ENCODE assay signal across 42 mouse cellular contexts in the genomic region with DNA sequence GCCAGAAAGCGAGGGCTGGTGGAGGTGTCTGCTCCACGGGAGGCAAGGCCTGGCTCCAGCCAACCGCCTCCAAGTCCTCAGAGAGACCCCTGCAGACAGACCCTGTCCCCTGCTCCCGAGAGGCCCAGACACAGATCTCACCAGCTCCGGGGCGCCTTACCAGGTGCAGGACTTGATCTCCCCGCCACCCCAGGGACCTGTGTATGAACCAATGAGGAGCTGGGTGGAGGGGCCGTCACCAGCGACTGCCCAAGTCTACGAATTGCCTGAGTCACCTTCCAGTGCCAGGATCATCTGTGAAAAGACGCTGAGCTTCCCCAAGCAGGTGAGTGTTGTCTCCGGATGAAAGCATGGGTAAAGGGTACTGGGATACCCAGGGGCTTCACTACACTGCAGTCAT. TPM values are rescaled to one million over a fixed set of nuclear protein-coding genes. Genes with fewer than 3 reads are reported as not detected.
"Had no signal": no experiment of that assay in that cellular context is flagged by ENCODE, and none has a peak within 500 bp of the region (broad histone marks: within the 10 kb centered on the region; RNA-seq: fewer than 3 reads in every experiment).

No protein-coding gene starts in this region.

- H3K36me3 ChIP-seq: heart, embryonic 10.5 days; heart, embryonic 12.5 days; heart, embryonic 13.5 days; heart, embryonic 15.5 days; hindbrain, embryonic 10.5 days; hindbrain, embryonic 12.5 days; hindbrain, embryonic 13.5 days; hindbrain, embryonic 15.5 days; intestine, embryonic 15.5 days; kidney, embryonic 15.5 days had no signal

- H3K27ac ChIP-seq: heart, embryonic 10.5 days; heart, embryonic 13.5 days; heart, embryonic 15.5 days; hindbrain, embryonic 10.5 days; hindbrain, embryonic 12.5 days; hindbrain, embryonic 13.5 days; hindbrain, embryonic 14.5 days; hindbrain, embryonic 15.5 days; hindbrain, postnatal 0 days; intestine, embryonic 15.5 days; kidney, embryonic 15.5 days; kidney, postnatal 0 days; layer of hippocampus, adult 2 months had no signal

- ATAC-seq: hindbrain, embryonic 16.5 days; hindbrain, postnatal 0 days; inflammation-experienced regulatory T-cells, adult 6 months; intestine, embryonic 15.5 days; intestine, embryonic 16.5 days; intestine, postnatal 0 days had no signal

- H3K4me2 ChIP-seq: heart, embryonic 11.5 days; heart, embryonic 12.5 days; heart, embryonic 13.5 days; heart, embryonic 15.5 days; hindbrain, embryonic 12.5 days; hindbrain, embryonic 13.5 days; hindbrain, embryonic 14.5 days; hindbrain, embryonic 15.5 days; intestine, embryonic 15.5 days; kidney, embryonic 15.5 days had no signal

- DNase-seq: heart, postnatal 10 days; heart, postnatal 14 days; heart, postnatal 36 days; heart, postnatal 4 days; kidney, adult 11 months; kidney, adult 18-20 months; kidney, adult 2 months; kidney, adult 8-10 months; kidney, adult 9 months; kidney, postnatal 10 days; kidney, postnatal 14 days; kidney, postnatal 36 days; kidney, postnatal 4 days; layer of hippocampus, adult 9-11 months; layer of hippocampus, postnatal 36 days had no signal

- H3K4me1 ChIP-seq: intestine, embryonic 15.5 days had no signal

- H3K27me3 ChIP-seq: heart, embryonic 15.5 days; hindbrain, embryonic 12.5 days; hindbrain, embryonic 13.5 days; hindbrain, embryonic 15.5 days; intestine, embryonic 15.5 days; kidney, embryonic 15.5 days had no signal

- H3K4me3 ChIP-seq: heart, embryonic 10.5 days; heart, embryonic 12.5 days; heart, embryonic 13.5 days; heart, embryonic 15.5 days; hindbrain, embryonic 10.5 days; hindbrain, embryonic 12.5 days; hindbrain, embryonic 13.5 days; hindbrain, embryonic 15.5 days; intestine, embryonic 15.5 days; kidney, embryonic 15.5 days; layer of hippocampus, adult 2 months had no signal

- H3K9me3 ChIP-seq: heart, embryonic 10.5 days; heart, embryonic 12.5 days; heart, embryonic 13.5 days; heart, embryonic 15.5 days; hindbrain, embryonic 10.5 days; hindbrain, embryonic 12.5 days; hindbrain, embryonic 13.5 days; hindbrain, embryonic 15.5 days; intestine, embryonic 15.5 days; kidney, embryonic 15.5 days had no signal

- H3K9ac ChIP-seq: heart, embryonic 12.5 days; heart, embryonic 13.5 days; heart, embryonic 15.5 days; hindbrain, embryonic 12.5 days; hindbrain, embryonic 13.5 days; hindbrain, embryonic 14.5 days; hindbrain, embryonic 15.5 days; intestine, embryonic 15.5 days; kidney, embryonic 15.5 days had no signal

RNA-seq across cellular contexts. Expression of a gene that starts 42.2 kb away (rescaled TPM):
- total RNA-seq: heart, postnatal 10 days; heart, postnatal 14 days; heart, postnatal 25 days; heart, postnatal 36 days; heart, postnatal 4 days; hindbrain, postnatal 0 days; layer of hippocampus, adult 18-20 months; layer of hippocampus, adult 2 months; layer of hippocampus, adult 8-10 months; layer of hippocampus, postnatal 10 days; layer of hippocampus, postnatal 14 days; layer of hippocampus, postnatal 25 days; layer of hippocampus, postnatal 36 days; left cerebral cortex, adult 18-20 months had no signal
- polyA plus RNA-seq: kidney, adult 2 months; large intestine, adult 2 months had no signal
